Mouse (Mus musculus): Measurements from ENCODE around the gene Tln1.
"Not testable (repeated sequence)": the region's sequence is repeated elsewhere in the genome, so short reads cannot be mapped to it uniquely, and the experiment has no call there.

The Tln1 gene

GRCm38 (mm10) chr4:43578376-43579204 lies 16.1 kb upstream of the Tln1 start, which contains the start of the genes Rgp1 and Gba2:
Gene Rgp1 (plus strand): TSS chr4:43578715.
Gene Gba2 (minus strand): TSS chr4:43578873.
- DNase-seq, result peak; percentile 89 to 94

- no peak for DNase-seq
Measured at GRCm38 (mm10) chr4:43577237-43577881, 14.9 kb upstream of the Tln1 start.

- no peak for DNase-seq
Measured at GRCm38 (mm10) chr4:43575356-43575755, 12.9 kb upstream of the Tln1 start.

- DNase-seq, result no peak
Measured at GRCm38 (mm10) chr4:43573561-43573960, 11.1 kb upstream of the Tln1 start.

- DNase-seq, result no peak
Measured at GRCm38 (mm10) chr4:43571395-43572045, 9.0 kb upstream of the Tln1 start.

- no peak for DNase-seq
Measured at GRCm38 (mm10) chr4:43567140-43567539, 4.6 kb upstream of the Tln1 start.

GRCm38 (mm10) chr4:43564231-43564630 lies 1.7 kb upstream of the Tln1 start:
- DNase-seq, result no peak

GRCm38 (mm10) chr4:43563601-43563875 lies 1.0 kb upstream of the Tln1 start:
- no peak for DNase-seq

- DNase-seq, result no peak
Measured at GRCm38 (mm10) chr4:43562769-43563600, 494 bp upstream of the Tln1 start.

GRCm38 (mm10) chr4:43561436-43561996 lies 975 bp downstream of the Tln1 start:
- DNase-seq, result no peak

- no peak for DNase-seq
Measured at GRCm38 (mm10) chr4:43560976-43561375, 1.5 kb downstream of the Tln1 start.

- peak; percentile 65 to 72 for DNase-seq
Measured at GRCm38 (mm10) chr4:43560243-43560611, 2.3 kb downstream of the Tln1 start.

GRCm38 (mm10) chr4:43559519-43560242 lies 2.8 kb downstream of the Tln1 start:
- no peak for DNase-seq

GRCm38 (mm10) chr4:43558631-43559356 lies 3.7 kb downstream of the Tln1 start:
- DNase-seq, result peak; percentile 87 to 93

- DNase-seq, result peak in 1 of 2 experiments; percentile 24
Measured at GRCm38 (mm10) chr4:43558028-43558630, 4.4 kb downstream of the Tln1 start.

GRCm38 (mm10) chr4:43555926-43556325 lies 6.6 kb downstream of the Tln1 start:
- DNase-seq, result no peak

GRCm38 (mm10) chr4:43553891-43554290 lies 8.6 kb downstream of the Tln1 start:
- DNase-seq, result no peak

GRCm38 (mm10) chr4:43552437-43552836 lies 10.1 kb downstream of the Tln1 start:
- DNase-seq, result no peak

GRCm38 (mm10) chr4:43551854-43552253 lies 10.6 kb downstream of the Tln1 start:
- not testable (repeated sequence) for DNase-seq

GRCm38 (mm10) chr4:43549055-43549454 lies 13.4 kb downstream of the Tln1 start:
- DNase-seq, result no peak

- DNase-seq, result no peak
Measured at GRCm38 (mm10) chr4:43547160-43547559, 15.3 kb downstream of the Tln1 start.

All from kidney, postnatal 4 days (tissue).